Mouse (Mus musculus): ENCODE data around the gene Tbx15.

The Tbx15 gene

DNA sequence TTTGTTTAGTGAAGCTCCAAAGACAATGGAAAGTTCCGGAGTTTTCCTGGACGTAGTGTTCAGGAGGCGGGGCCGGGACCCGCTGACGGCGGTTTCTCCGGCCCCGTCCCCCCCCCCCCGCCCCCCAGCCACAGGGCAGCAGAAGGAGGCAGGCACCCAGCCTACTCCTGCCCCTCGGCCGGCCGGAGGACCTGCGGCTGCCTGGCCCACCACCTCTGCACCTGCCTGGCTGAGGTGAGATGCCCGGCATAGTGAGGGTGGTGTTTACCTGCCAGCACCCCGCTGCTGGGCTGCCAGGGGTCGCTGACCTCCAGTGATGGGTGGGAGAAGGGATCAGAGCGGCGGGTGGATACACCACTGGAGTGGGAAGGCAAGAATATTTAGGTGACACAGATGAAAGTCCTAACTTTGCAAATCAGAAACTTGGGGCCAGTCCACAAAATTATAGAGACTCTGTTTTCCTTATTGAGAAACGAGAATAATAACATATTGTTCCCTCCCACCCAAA is at the start of gene Tbx15:
Tbx15 (plus strand) TSS at position 169 of the 508 bp plus-strand sequence.
- DNase-seq = no peak

GRCm38 (mm10) chr3:99193576-99193975 is 46.6 kb upstream of the Tbx15 start:
- no peak for DNase-seq

DNA sequence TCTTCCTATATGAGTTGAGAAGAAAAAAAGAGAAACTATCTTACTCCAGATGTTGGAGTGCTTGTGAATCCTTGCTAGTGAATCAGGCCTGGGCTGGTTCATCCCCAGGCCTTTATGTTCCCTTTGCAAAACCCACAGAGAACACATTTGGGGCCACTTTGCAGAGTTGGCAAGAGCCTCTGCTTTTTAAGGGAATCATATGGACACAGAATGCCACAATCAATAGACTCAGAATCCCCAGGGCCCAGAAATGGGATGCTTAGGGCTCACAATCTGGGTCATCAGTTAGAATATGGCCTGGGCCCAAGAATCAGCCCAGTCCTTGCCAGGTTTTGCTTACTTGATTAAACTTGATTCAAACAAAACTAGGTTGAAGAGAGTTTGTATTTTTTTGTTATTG is 36.9 kb upstream of the Tbx15 start:
- DNase-seq = no peak

- DNase-seq = no peak
These were observed 31.8 kb upstream of the Tbx15 start for GRCm38 (mm10) chr3:99208416-99208815.

- no peak for DNase-seq
These were observed 29.0 kb upstream of the Tbx15 start for GRCm38 (mm10) chr3:99211105-99211698.

- DNase-seq = no peak
These were observed 12.4 kb upstream of the Tbx15 start for GRCm38 (mm10) chr3:99227807-99228206.

DNA sequence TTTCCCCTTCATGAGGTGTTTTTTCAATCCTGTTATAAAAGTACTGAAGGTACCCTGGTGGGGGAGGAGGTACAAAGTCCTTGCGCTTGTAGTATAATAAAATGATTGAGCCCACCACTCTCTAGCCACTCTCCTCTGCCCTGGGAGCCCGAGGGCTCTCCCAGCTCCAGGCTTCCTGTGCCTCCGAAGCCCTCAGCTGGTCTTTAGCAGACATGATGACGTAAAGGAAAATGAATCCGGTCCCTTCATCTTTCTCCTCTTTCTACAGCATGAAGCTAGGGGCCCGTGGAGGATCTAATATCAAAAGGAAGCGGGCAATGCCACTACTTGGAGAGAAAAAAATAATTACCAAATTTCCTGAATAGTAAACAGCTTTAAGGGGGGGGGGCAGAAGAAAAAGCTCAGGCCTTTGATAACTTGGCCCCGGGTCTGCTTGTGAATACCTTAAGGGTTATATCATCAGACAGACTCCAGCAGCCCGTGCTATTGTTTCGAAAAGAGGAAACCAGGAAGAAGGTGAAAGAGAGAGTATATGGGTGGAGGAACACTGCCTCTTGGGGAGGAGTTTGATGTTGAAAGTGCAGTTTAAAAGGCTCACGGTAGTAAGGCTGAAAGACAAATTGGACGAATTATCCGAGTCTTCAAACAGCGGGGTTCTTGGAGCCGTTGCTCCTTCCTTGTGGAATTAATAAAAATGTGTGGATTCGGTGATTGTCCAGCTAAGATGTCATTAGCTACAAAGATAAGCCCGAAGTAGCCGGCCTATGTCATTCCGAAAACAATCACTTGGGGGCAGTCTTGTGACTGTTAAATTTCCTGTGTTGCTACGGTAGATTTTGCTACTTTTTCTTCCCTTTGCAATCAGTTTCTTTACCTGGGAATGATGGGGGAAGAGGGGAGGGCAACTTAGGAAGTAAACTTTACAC is 6.5 kb upstream of the Tbx15 start:
- DNase-seq = peak; percentile 27 to 73

- no peak for DNase-seq
These were observed 5.8 kb upstream of the Tbx15 start for GRCm38 (mm10) chr3:99234319-99234869.

GRCm38 (mm10) chr3:99235116-99235803 is 4.9 kb upstream of the Tbx15 start:
- DNase-seq = no peak

DNA sequence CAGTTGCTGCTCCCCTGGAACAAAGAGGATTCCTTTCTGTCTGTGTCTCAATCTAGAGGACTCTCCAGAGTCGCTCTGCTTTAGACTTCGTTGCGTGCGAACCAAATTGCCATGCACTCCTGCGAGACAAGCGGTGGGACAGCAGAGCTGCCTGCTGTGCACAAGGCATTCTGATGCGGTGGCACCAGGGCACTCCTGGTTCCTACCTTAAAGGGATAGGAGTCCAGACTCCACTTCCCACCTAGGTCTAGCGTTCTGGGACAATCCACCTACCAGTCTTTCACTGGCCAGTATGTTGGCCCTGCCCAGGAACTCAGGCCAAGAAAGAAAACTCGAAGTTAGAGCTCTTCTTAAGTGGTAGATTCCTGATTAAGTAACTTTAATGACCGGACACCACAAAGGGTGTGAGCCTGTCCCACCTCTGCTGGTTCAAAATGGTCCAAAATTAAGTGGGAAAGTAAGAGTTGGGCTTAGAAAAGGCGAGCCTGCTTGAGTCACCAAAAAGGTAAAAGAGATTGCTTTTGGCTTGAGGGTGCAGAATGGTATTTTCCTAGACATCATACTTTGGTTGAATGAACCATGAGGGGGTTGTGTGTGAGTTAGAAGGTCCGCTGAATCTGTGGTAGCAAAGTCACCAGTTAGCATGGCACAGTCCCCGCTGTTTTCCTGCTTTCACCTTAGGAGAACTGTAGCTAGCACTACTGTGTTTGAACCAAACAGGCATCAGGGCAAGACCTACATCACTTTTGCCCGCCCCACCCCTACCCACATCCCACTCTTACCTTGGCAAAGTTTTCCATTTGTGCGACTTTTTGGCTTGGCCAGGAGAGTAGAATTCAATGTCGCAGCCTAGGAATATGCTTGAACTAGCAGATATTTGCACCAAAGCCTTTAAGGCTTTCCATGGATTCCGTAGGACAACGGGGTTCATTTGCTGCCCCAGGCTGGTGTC is 4.1 kb upstream of the Tbx15 start:
- DNase-seq = no peak

DNA sequence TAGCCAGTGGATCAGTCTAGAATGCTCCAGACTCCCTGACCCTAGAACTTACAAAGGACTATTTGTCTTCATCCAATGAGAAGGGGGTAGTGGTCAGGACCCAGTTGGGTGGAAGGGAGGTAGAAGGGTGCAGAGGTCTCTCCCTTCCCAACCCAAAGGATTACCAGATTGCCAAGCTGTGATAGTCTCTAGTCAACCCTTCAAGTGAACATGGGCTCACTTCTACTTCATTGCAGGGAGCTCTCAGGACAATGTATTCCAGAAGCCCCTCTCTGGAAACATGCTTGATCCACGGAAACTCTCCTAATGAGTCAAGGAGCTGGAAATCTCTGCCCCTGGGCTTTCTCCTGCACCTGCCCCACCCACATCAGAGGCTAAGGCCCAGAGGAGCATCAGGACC is 1.5 kb upstream of the Tbx15 start:
- DNase-seq = no peak

DNA sequence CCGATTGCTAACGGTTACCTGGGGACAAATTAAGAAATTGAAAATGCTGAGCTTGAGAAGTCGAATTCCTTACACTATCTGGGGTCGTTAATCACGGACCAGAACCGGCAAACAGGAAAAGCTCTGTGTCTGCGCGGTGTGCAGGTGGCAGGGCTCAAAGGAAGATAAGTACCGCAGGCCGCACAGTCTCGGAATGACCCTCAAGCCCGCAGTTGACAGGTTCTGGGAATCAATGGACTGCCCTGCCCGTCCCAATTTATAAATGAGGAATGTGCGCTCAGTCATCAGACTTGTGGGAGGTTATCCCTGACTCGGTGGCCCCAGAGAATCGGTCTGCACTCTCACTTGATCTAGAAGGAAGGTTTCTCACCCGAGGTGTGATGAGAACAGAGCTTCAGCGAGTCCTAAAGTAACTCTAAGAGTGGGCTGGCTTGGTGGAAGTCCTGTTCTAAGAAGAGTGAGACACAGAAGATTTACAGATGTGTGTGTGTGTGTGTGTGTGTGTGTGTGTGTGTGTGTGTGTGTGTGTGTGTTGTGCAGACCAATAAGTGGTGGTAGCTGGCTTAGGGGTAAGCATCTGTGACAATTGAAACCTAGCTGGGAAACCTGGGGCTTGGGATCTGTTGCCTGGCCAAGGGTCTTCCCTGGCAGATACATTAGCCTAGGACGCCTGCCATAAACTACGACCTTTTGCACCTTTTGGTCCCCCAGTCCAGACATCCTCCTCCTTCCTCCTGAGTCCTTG is 708 bp upstream of the Tbx15 start:
- no peak for DNase-seq

- peak in 1 of 2 experiments; percentile 29 for DNase-seq
These were observed 894 bp downstream of the Tbx15 start for GRCm38 (mm10) chr3:99240811-99241738.

DNA sequence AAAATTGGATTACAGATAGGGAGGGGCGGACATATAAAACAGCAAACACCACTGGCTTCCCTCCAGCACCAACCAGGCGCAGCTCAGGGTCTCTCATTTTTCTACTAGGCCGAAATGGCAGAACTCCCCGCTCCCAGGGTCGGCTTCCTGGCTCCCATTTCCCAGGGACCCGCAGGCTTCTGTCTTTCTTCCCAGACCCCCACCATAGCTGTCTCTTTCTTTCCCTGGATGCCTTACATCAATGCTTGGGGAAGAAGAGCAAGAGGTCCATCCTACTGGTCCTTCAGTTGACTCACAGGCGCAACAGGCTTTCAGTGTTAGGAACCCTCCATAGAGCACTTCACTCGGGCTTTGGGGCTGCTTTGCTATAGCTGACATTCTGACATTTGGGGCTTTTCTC is 2.3 kb downstream of the Tbx15 start:
- DNase-seq = no peak

GRCm38 (mm10) chr3:99245341-99245740 is 5.2 kb downstream of the Tbx15 start:
- DNase-seq = no peak

DNA sequence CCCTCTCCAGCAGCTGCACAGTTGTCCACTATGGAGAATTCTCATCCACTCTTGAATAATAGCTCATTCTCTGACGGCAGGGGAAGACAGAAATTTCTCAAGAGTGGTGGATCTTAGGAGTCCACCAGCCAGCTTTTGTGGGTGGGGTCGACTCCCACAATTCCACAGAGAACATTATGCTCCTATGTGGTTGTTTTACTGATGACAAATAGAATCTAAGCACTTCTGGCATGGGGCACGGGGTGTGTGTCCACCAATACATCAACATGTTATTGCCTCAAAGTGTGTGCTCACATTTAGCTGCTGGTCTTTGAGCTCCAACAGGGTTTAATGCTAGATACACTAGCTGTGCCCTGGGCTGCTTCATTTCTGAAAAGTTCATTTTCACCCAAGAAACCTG is 6.4 kb downstream of the Tbx15 start:
- no peak for DNase-seq

DNA sequence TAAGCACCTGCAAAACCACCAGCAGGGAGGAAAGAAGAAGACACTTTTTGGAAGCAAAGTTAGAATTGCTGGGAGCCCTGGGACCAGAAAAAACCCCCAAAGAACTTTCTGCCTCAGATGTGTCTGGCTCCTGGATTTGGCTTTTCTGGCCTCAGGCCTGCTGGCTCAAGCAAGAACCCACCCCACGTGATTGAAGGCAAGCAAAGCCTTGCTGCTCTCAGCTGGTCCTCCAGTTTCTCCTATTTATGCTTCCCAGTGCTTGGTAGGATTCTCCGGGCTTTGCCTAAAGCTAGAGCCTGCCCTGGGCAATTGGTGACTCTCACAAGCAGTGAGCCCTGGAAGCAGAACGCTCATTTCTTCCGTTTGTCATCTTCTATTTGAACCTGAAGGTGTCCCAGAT is 7.4 kb downstream of the Tbx15 start:
- no peak for DNase-seq

- no peak for DNase-seq
These were observed 8.0 kb downstream of the Tbx15 start for GRCm38 (mm10) chr3:99247996-99248801.

All from kidney, postnatal 36 days (tissue).